Mouse (Mus musculus): ENCODE data around the gene Syt1. TPM values are rescaled to one million over a fixed set of nuclear protein-coding genes. Genes with fewer than 3 reads are reported as not detected.

Gene Syt1
- polyA plus RNA-seq, 1 experiment from 2014 or later: 0.08 TPM

GRCm38 (mm10) chr10:108649174-108649573 lies 361.6 kb downstream of the Syt1 start:
- Histone ChIP-seq H3K4me3 (replicated peaks) (no peak overlapping the region), H3K9ac (no peak overlapping the region), H3K36me3 (no peaks in the 10 kb centered on the region), H3K4me2 (no peak overlapping the region), H3K4me1 (replicated peaks) (no peaks in the 10 kb centered on the region), H3K27me3 (no peaks in the 10 kb centered on the region), H3K27ac (no peak overlapping the region), H3K9me3 (replicated peaks) (no peaks in the 10 kb centered on the region)
- no peak for ATAC-seq (ENCODE audit: low read depth)
- DNase-seq: no peak
- 58% methylated on average over 7 of the region's 7 CpGs for WGBS (ENCODE audit: insufficient replicate concordance)

GRCm38 (mm10) chr10:108643915-108644314 lies 366.9 kb downstream of the Syt1 start:
- no peaks in the 10 kb centered on the region for H3K27me3 ChIP-seq
- no peaks in the 10 kb centered on the region for H3K4me1 ChIP-seq (replicated peaks)
- no peak overlapping the region for H3K9ac ChIP-seq
- ATAC-seq (ENCODE audit: low read depth) (no peak), DNase-seq (no peak)
- H3K4me3 ChIP-seq (replicated peaks): no peak overlapping the region
- WGBS (ENCODE audit: insufficient replicate concordance): 55% methylated on average over 5 of the region's 5 CpGs
- H3K36me3 ChIP-seq: no peaks in the 10 kb centered on the region
- H3K4me2 ChIP-seq: no peak overlapping the region
- H3K27ac ChIP-seq: no peak overlapping the region
- H3K9me3 ChIP-seq (replicated peaks): no peaks in the 10 kb centered on the region

DNA sequence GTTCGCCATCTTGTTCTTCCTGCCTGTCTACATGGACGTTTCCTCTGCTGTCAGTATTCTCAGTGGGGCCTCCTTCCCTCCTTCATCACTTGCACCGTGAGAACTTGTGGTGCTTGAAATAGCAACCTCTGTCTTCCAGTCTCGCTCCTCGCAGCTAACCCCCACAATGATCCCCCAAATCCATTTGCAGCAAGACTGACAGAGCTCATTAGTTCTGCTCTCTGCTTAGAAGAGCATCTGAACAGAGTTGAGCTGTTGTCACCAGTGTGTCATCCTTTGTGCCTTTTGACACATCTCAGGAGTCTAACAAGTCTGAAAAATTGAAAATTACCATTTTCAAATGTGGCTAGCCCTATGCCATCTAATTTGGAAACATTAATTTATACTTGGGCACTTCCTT lies 372.7 kb downstream of the Syt1 start:
- H3K4me3 ChIP-seq (replicated peaks): no peak overlapping the region
- no peaks in the 10 kb centered on the region for H3K9me3 ChIP-seq (replicated peaks)
- H3K4me2 ChIP-seq: no peak overlapping the region
- H3K27ac ChIP-seq: no peak overlapping the region
- no peak overlapping the region for H3K9ac ChIP-seq
- no peaks in the 10 kb centered on the region for H3K27me3 ChIP-seq
- H3K36me3 ChIP-seq: no peaks in the 10 kb centered on the region
- 60% methylated on average over 5 of the region's 5 CpGs for WGBS (ENCODE audit: insufficient replicate concordance)
- DNase-seq (no peak), ATAC-seq (ENCODE audit: low read depth) (no peak)
- no peaks in the 10 kb centered on the region for H3K4me1 ChIP-seq (replicated peaks)

DNA sequence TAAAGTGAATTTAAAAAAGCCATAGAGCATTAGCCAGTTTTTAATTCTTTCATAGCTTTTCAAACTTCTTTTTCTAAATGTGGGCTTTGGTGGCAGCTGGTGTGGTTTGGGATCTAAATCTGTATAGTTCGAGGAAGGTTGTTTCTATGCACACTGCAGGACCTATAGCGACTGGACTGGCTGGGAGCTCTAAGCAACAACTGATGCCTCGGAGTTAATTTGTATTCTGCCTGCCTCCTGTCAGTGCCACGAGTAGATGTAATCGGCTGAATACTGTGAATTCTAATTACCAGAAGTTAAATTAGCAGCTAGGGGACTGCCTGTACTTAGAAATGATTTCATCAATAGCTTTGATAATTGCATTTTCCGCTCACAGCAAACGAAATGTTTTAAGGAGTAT lies 374.7 kb downstream of the Syt1 start:
- no peak for ATAC-seq (ENCODE audit: low read depth)
- WGBS (ENCODE audit: insufficient replicate concordance): 65% methylated on average over 7 of the region's 7 CpGs

GRCm38 (mm10) chr10:108635616-108636015 lies 375.2 kb downstream of the Syt1 start:
- Histone ChIP-seq H3K36me3 (no peaks in the 10 kb centered on the region), H3K27ac (no peak overlapping the region), H3K4me1 (replicated peaks) (no peaks in the 10 kb centered on the region), H3K9ac (no peak overlapping the region), H3K27me3 (no peaks in the 10 kb centered on the region), H3K9me3 (replicated peaks) (no peaks in the 10 kb centered on the region), H3K4me3 (replicated peaks) (no peak overlapping the region), H3K4me2 (no peak overlapping the region)
- ATAC-seq (ENCODE audit: low read depth) (no peak), DNase-seq (no peak)
- WGBS (ENCODE audit: insufficient replicate concordance): 59% methylated on average over 4 of the region's 4 CpGs

More for the DNA sequence above, 374.7 kb downstream of the Syt1 start:
- Histone ChIP-seq H3K4me1 (replicated peaks) (no peaks in the 10 kb centered on the region), H3K9me3 (replicated peaks) (no peaks in the 10 kb centered on the region), H3K27ac (no peak overlapping the region), H3K4me2 (no peak overlapping the region), H3K9ac (no peak overlapping the region), H3K36me3 (no peaks in the 10 kb centered on the region), H3K27me3 (no peaks in the 10 kb centered on the region), H3K4me3 (replicated peaks) (no peak overlapping the region)
- DNase-seq: no peak

DNA sequence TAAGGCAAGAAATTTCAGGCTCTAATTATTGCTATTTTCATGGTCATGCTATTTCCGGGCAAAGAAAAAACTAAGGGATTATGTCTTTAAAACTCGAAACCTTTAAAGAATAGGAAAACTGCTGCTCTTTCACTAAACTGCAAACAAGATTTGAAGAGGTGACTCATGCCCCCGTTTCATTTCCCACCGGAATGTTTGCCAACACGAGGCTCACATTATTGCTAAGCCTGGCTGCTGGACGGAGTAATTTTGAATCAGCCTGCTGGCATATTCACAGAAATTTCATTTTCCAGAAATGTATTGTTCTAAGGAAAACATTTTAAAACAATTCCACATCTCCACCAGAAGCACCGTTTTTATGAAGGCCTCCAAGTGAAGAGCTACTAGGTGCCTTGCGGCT lies 379.9 kb downstream of the Syt1 start:
- H3K4me1 ChIP-seq (replicated peaks): no peaks in the 10 kb centered on the region
- H3K4me2 ChIP-seq: no peak overlapping the region
- no peak overlapping the region for H3K4me3 ChIP-seq (replicated peaks)
- no peaks in the 10 kb centered on the region for H3K36me3 ChIP-seq
- WGBS (ENCODE audit: insufficient replicate concordance): 77% methylated on average over 8 of the region's 8 CpGs
- ATAC-seq (ENCODE audit: low read depth): no peak
- H3K9ac ChIP-seq: no peak overlapping the region
- H3K9me3 ChIP-seq (replicated peaks): no peaks in the 10 kb centered on the region
- H3K27ac ChIP-seq: no peak overlapping the region
- DNase-seq: no peak
- H3K27me3 ChIP-seq: no peaks in the 10 kb centered on the region

- WGBS (ENCODE audit: insufficient replicate concordance): 35% methylated on average over 3 of the region's 3 CpGs
- H3K4me3 ChIP-seq (replicated peaks): no peak overlapping the region
- H3K9me3 ChIP-seq (replicated peaks): no peaks in the 10 kb centered on the region
- ATAC-seq (ENCODE audit: low read depth): no peak
- H3K9ac ChIP-seq: no peak overlapping the region
- H3K4me1 ChIP-seq (replicated peaks): no peaks in the 10 kb centered on the region
- H3K4me2 ChIP-seq: no peak overlapping the region
- no peak for DNase-seq
- no peak overlapping the region for H3K27ac ChIP-seq
- H3K36me3 ChIP-seq: no peaks in the 10 kb centered on the region
- H3K27me3 ChIP-seq: no peaks in the 10 kb centered on the region
Observed at GRCm38 (mm10) chr10:108626404-108626803, 384.4 kb downstream of the Syt1 start.

DNA sequence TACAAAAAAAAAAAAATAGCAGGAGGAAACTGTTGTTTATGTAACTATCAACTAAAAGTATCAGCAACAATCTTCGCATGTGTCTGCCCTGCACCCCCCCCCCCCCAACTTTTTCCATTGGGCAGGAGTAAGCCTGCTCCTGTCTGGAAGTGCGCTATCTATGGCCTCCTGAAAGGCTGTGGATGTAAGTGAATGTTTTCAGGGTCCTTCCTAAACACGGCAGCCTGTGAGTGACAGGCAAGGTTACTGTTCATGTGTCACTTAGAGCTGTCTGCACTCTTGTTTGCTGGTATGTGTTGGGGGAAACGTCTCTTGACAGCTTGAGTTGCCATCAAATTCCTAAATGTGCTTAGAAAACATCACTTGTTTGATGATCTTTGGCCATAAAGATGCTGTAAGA lies 387.8 kb downstream of the Syt1 start:
- Histone ChIP-seq H3K27me3 (no peaks in the 10 kb centered on the region), H3K9me3 (replicated peaks) (no peaks in the 10 kb centered on the region), H3K4me3 (replicated peaks) (no peak overlapping the region), H3K27ac (no peak overlapping the region), H3K9ac (no peak overlapping the region), H3K36me3 (no peaks in the 10 kb centered on the region), H3K4me2 (no peak overlapping the region), H3K4me1 (replicated peaks) (no peaks in the 10 kb centered on the region)
- no peak for DNase-seq
- 54% methylated on average over 4 of the region's 4 CpGs for WGBS (ENCODE audit: insufficient replicate concordance)
- ATAC-seq (ENCODE audit: low read depth): no peak

GRCm38 (mm10) chr10:108619861-108620260 lies 390.9 kb downstream of the Syt1 start:
- DNase-seq (no peak), ATAC-seq (ENCODE audit: low read depth) (no peak)
- no peak overlapping the region for H3K4me2 ChIP-seq
- H3K9me3 ChIP-seq (replicated peaks): no peaks in the 10 kb centered on the region
- WGBS (ENCODE audit: insufficient replicate concordance): 73% methylated on average over 5 of the region's 5 CpGs
- H3K27ac ChIP-seq: no peak overlapping the region
- no peaks in the 10 kb centered on the region for H3K27me3 ChIP-seq
- no peak overlapping the region for H3K4me3 ChIP-seq (replicated peaks)
- no peaks in the 10 kb centered on the region for H3K36me3 ChIP-seq
- no peak overlapping the region for H3K9ac ChIP-seq
- no peaks in the 10 kb centered on the region for H3K4me1 ChIP-seq (replicated peaks)

- Histone ChIP-seq H3K36me3 (no peaks in the 10 kb centered on the region), H3K4me2 (no peak overlapping the region), H3K27me3 (no peaks in the 10 kb centered on the region), H3K9ac (no peak overlapping the region), H3K27ac (no peak overlapping the region), H3K4me1 (replicated peaks) (no peaks in the 10 kb centered on the region), H3K4me3 (replicated peaks) (no peak overlapping the region), H3K9me3 (replicated peaks) (no peaks in the 10 kb centered on the region)
- ATAC-seq (ENCODE audit: low read depth): no peak
- no peak for DNase-seq
- WGBS (ENCODE audit: insufficient replicate concordance): 61% methylated on average over 5 of the region's 5 CpGs
Observed at GRCm38 (mm10) chr10:108619217-108619616, 391.6 kb downstream of the Syt1 start.

- no peak overlapping the region for H3K4me3 ChIP-seq (replicated peaks)
- H3K9ac ChIP-seq: no peak overlapping the region
- no peak for ATAC-seq (ENCODE audit: low read depth)
- no peaks in the 10 kb centered on the region for H3K27me3 ChIP-seq
- H3K36me3 ChIP-seq: no peaks in the 10 kb centered on the region
- no peak overlapping the region for H3K27ac ChIP-seq
- WGBS (ENCODE audit: insufficient replicate concordance): 70% methylated on average over 14 of the region's 14 CpGs
- H3K4me2 ChIP-seq: no peak overlapping the region
- no peaks in the 10 kb centered on the region for H3K4me1 ChIP-seq (replicated peaks)
- no peaks in the 10 kb centered on the region for H3K9me3 ChIP-seq (replicated peaks)
- DNase-seq: no peak
Observed at GRCm38 (mm10) chr10:108610057-108610644, 400.6 kb downstream of the Syt1 start.

DNA sequence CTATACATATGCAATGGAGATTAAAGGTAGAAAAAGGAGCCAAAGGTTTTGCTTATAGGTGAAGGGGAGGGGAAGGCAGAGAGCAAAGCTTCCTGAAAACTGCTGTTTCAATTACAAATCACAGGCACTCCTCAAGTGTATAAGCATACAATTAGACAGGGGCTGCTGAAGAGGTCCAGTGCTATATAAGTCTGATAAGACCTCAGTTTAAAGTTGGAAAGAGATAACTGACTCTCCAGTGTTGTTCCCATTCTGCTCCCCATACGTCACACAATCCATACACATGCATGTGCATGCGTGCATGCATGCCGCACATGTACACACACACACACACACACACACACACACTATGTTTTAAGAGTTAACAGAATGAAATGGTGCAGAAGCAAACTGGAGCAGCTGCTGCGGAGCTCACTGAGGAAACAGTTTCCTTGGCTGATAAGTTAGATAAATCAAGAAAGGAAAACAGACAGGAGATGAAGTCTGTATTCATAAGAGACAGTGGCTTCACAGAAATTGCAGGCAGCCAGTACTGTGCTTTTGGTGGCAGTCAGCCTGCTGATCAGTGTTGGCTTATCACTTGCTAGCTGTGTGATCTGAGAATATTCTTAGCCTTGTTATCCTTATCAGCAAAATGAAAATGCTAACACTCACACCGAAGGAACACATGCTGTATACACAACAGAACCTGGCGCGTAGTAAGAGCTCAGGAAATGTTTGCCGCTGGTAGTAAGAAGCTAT lies 408.9 kb downstream of the Syt1 start:
- ATAC-seq (ENCODE audit: low read depth): peak; percentile 81
- no peak overlapping the region for H3K27ac ChIP-seq

More for the DNA sequence above, 408.9 kb downstream of the Syt1 start:
- Histone ChIP-seq H3K27me3 (no peaks in the 10 kb centered on the region), H3K4me1 (replicated peaks) (peaks cover 9% of the 10 kb centered on the region), H3K4me2 (no peak overlapping the region), H3K36me3 (0 out of 2 replicates have a peak, but pooled peaks cover 5% of the 10 kb centered on the region), H3K4me3 (replicated peaks) (no peak overlapping the region), H3K9me3 (replicated peaks) (peaks cover 9% of the 10 kb centered on the region), H3K9ac (no peak overlapping the region)
- 52% methylated on average over 8 of the region's 8 CpGs for WGBS (ENCODE audit: insufficient replicate concordance)
- DNase-seq: no peak

Data from liver, embryonic 13.5 days (tissue).